Mouse (Mus musculus): Measurements from ENCODE around the gene Zbtb8a.

DNA sequence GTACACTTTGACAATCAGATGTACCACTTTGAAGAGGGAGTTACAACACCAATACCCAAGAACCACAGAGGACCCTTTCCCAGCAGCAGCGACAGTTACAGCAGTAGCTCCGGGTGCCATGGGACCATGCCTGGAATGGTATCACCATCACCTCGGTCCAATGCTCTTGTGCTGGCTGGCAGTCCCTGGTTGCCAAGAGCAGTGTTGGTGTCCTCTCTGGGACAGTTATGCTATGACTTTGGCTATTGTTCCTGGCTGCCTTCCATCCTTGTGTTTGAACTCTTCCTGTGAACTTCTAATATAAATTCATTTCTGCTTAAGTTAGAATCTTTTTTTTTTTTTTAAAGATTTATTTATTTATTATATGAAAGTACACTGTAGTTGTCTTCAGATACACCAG is 5.7 kb upstream of the Zbtb8a start:
- TF ChIP-seq POLR2A (IDR thresholded peaks at IDR 0.05; ENCODE audit: low read depth, low read length) (no peak), CTCF (IDR thresholded peaks at IDR 0.05; ENCODE audit: extremely low read depth, insufficient read length, insufficient replicate concordance, low read depth, low read length) (no peak)

Data from small intestine, adult 2 months (tissue).